Mouse (Mus musculus): Measurements from ENCODE around the gene Six2.

DNA sequence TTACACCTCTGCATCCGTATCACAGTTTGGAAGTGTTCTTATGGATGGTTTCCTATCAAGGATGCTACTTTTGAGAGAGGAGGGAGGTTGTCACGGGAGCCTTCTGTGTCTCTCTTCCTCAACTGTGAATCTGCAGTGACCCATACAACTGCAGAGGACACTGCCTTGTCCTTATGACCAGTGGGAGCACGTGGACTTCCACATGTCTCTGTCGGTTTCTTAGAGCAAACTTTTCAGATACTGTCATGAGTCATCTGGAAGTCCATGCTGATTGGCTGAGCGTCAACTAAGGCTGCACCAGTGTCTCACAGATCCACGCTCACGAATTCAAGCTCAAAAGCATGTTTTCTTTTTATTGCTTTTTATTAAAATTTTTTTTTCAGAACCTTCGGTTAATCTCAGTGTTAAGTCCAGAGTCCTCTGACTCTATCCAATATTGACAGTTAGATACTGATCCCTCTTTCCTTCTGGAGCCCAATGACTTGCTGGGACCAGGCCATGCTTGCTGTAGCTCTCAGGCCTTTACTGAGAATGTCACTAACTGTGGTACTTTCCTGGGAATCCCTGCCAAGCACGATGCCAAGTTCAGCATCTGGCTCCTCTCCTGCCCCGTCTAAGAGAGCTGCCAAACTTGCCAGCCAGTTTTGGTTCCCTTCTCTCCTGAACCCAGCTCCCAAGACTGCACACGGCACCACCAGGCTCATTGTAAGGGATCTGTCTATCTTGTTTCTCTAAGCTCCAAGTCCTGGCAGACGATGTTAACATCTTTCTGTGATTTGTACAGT, 42.3 kb upstream of the Six2 start:
- no peak for TF ChIP-seq CTCF (IDR thresholded peaks at IDR 0.05; ENCODE audit: insufficient read depth, low read length)
- TF ChIP-seq POLR2A (IDR thresholded peaks at IDR 0.05; ENCODE audit: borderline replicate concordance, extremely low read depth, low read depth, low read length): no peak
